Mouse (Mus musculus) inflammation-experienced regulatory T-cells, adult 16 weeks (primary cell): ENCODE results near the gene Dnaja3. TPM values are rescaled to one million over a fixed set of nuclear protein-coding genes. Genes with fewer than 3 reads are reported as not detected.

ENCODE experiments used
- polyA plus RNA-seq: library from polyadenylated mRNA; unstranded; fragments of 100-300 nt; shearing (Covaris generic); gene quantifications from one replicate; pipeline ENCODE4 v1.2.1, GENCODE M21; 2017

Gene Dnaja3
- 68.3 TPM for polyA plus RNA-seq

DNA sequence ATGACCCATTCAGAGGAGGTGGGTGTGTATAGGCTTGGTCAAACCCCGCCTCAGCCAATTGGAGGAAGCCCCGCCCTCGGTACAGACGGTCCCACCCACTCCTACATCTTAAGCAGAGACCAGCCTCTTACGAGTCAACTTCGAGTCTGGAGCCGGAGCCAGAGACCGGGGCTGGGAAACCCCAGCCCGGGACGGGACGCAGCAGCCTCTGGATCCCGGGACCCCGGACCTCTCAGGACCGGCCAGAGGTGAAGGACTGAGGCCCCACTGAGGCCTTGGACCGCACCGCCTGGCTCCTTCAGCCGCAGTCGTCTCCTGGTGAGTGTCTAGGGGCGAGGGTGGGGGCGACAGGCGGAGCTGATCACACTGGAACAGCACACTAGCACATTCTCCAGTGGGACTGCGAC is at the start of gene Dnaja3, which contains the start of gene Vasn:
TSS of gene Dnaja3 (plus strand) at position 159 of the 407 bp plus-strand sequence.
TSS of gene Vasn (plus strand) at position 111 of the 407 bp plus-strand sequence.

GRCm38 (mm10) chr16:4593971-4594813 is 45.6 kb upstream of the Dnaja3 start, which contains the start of gene Glis2:
Gene Glis2 (plus strand): TSS chr16:4594713.

DNA sequence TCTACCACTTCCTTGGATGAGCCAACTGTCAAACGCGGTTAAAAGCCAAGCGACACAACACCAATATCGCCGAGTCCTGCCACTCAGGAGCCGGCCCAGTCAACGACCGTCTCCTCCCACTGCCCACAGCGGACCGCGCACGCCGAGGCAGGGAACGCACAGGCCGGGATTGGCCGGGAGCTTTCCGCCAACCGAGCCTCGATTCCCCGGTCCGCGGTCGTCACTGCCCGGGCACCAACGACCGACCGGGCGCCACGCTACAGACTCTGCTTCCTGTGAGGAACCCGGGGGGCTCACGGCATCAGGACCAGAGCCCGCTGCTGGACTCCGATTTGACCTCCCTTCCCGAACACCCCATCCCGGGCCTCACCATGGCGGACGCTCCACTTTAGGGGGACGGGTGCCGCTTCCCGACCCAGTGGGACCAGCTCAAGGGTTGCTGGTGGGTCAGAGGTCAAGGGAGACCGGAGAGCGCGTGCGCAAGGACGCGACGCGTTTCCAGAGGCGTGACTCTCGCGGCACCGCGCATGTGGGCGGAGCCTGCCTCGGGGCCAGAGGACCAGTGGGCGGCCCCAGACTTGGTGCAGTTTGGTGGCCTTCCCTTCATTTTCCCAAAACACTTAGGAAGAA is 15.2 kb upstream of the Dnaja3 start, which contains the start of gene Pam16:
TSS of gene Pam16 (minus strand) at position 508 of the 630 bp plus-strand sequence.

DNA sequence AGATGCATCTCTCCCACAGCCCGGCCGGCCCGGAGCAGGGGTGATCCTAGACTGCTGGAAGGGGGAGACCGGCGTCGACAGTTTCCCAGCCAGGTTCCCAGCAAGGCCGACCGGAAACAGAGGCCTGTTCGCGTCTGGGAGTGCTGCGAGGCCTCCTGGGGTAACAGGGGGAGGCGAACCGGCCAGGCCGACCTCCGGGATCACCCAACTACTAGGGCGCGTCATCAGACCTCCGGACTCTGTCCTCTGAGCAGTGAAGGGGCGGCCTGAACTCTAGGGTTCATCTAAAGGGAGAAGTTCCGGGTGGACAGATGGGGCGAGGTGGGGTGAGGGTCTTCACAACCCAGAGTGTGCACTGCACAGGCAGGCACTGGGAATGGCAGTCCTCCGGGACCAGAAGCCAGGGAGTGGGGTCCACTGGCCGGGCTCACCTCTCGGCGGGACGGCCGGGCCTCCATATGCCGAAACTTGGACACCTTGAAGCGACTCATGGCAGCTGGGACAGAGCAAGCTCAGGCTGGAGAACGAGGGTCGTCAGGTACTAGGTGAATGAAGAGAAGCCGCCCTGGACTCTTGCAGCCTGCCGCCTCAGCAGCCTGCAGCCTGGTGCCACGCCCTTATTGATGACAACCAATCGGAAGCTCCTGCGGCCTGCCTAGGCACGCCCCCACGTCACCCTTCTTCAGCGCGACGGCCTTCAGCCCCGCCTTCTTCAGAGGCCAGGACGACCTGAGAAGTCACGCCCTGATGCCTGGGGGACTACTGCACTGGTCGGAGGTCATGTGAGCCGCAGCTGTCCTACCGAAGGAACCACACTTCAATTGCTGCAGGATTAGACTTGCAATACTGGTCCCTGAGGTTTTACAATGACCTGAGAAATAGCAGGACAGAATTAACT is 39.6 kb downstream of the Dnaja3 start, which contains the start of gene Coro7:
TSS of gene Coro7 (minus strand) at position 657 of the 898 bp plus-strand sequence.

GRCm38 (mm10) chr16:4718753-4719518 is 79.1 kb downstream of the Dnaja3 start, which contains the start of gene Nmral1:
Gene Nmral1 (minus strand): TSS chr16:4719356.

GRCm38 (mm10) chr16:4725780-4726527 is 86.2 kb downstream of the Dnaja3 start, which contains the start of gene Hmox2:
Gene Hmox2 (plus strand): TSS chr16:4726361.

Other genes starting within 250 kb of the Dnaja3 start
- gene Adcy9, start 219.5 kb upstream of the Dnaja3 start, polyA plus RNA-seq, result 0.68 TPM
- gene Srl, start 98.2 kb upstream of the Dnaja3 start, polyA plus RNA-seq, result 0.89 TPM
- 2.3 TPM for gene Tfap4, start 80.1 kb upstream of the Dnaja3 start, polyA plus RNA-seq
- gene Glis2, start 45.3 kb upstream of the Dnaja3 start, polyA plus RNA-seq, result 0.50 TPM
- gene Pam16, start 15.0 kb upstream of the Dnaja3 start, polyA plus RNA-seq, result 17.0 TPM
- gene Vasn, start within 50 bp of the Dnaja3 start, polyA plus RNA-seq, result 0.96 TPM
- gene Coro7, start 39.8 kb downstream of the Dnaja3 start, polyA plus RNA-seq, result 180 TPM
- 9.6 TPM for gene Nmral1, start 79.4 kb downstream of the Dnaja3 start, polyA plus RNA-seq
- gene Hmox2, start 86.4 kb downstream of the Dnaja3 start, polyA plus RNA-seq, result 104 TPM
- 45.5 TPM for gene Cdip1, start 150.3 kb downstream of the Dnaja3 start, polyA plus RNA-seq
- 0.35 TPM for gene 4930562C15Rik, start 195.4 kb downstream of the Dnaja3 start, polyA plus RNA-seq
- 53.9 TPM for gene Ubald1, start 240.3 kb downstream of the Dnaja3 start, polyA plus RNA-seq
- 80.7 TPM for gene Mgrn1, start 246.3 kb downstream of the Dnaja3 start, polyA plus RNA-seq